Mouse (Mus musculus) embryonic fibroblast, embryonic 13.5 days (primary cell): ENCODE data around the gene Apon.

Experiments used
- CTCF ChIP-seq: IDR thresholded peaks from 2 replicates; pipeline ENCODE4 v1.5.1; 2011; ENCODE audit warnings: mild to moderate bottlenecking, control low read depth, low read length, moderate library complexity, borderline replicate concordance; ENCODE audit not compliant: insufficient read depth
- POLR2A ChIP-seq: IDR thresholded peaks from 2 replicates; pipeline ENCODE4 v1.6.1; 2011; ENCODE audit warnings: low read depth, mild to moderate bottlenecking, control low read depth, low read length, moderate library complexity

DNA sequence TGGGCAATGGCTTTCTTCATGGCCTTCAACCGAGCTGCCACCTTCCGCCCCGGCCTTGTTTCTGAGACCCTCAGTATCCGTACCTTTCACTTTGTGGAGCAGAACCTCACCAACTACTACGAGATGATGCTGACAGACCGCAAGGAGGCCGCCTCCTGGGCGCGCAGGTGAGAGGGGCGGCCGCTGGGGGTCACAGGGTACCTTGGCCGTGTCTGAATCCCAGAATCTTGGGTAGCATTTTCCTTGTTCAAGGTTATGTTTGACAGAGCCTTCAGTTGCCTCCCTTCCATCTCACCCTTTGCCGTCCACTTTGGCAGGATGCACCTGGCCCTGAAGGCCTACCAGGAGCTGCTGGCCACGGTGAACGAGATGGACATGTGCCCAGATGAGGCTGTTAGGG, 9.8 kb upstream of the Apon start:
- no peak for TF ChIP-seq POLR2A
- TF ChIP-seq CTCF = no peak
